Mouse (Mus musculus): Measurements from ENCODE around the gene Mpc2. TPM values are rescaled to one million over a fixed set of nuclear protein-coding genes. Genes with fewer than 3 reads are reported as not detected.

The Mpc2 gene
- total and polyA plus RNA-seq, 3 experiments = 51.3 to 57.0 TPM; not detected in 1

- no peak for DNase-seq (ENCODE audit: low read depth, low spot score)
- TF ChIP-seq POLR2A (IDR thresholded peaks at IDR 0.05; ENCODE audit: control insufficient read depth in 1 of 2, insufficient read depth in 1 of 2, low read depth in 1 of 2, low read length in 2 of 2, poor library complexity in 1 of 2) (no peak), ZMIZ1 (IDR thresholded peaks at IDR 0.05; ENCODE audit: low read depth, low read length) (no peak), NRF1 (IDR thresholded peaks at IDR 0.05; ENCODE audit: insufficient read depth, low read depth, low read length, poor library complexity, severe bottlenecking) (no peak), EP300 (IDR thresholded peaks at IDR 0.05; ENCODE audit: low read depth in 1 of 2, low read length in 2 of 2) (no peak), ZC3H11A (IDR thresholded peaks at IDR 0.05; ENCODE audit: low read depth, low read length) (no peak), CHD2 (IDR thresholded peaks at IDR 0.05; ENCODE audit: low read length) (no peak)
- Histone ChIP-seq H3K4me3 (ENCODE audit: control insufficient read depth in 1 of 2, insufficient read depth in 1 of 2, low read depth in 2 of 2, low read length in 2 of 2) (no peak overlapping the region), H3K79me2 (ENCODE audit: control insufficient read depth, insufficient read depth, low read length, poor library complexity) (no peaks in the 10 kb centered on the region), H3K9me3 (replicated peaks; ENCODE audit: insufficient read depth, low read length) (no peaks in the 10 kb centered on the region), H3K4me1 (ENCODE audit: control insufficient read depth in 1 of 2, insufficient read depth in 2 of 2, low read length in 2 of 2) (no peaks in the 10 kb centered on the region), H3K27me3 (ENCODE audit: control insufficient read depth in 1 of 2, insufficient read depth in 2 of 2, low read length in 2 of 2) (no peaks in the 10 kb centered on the region), H3K9ac (ENCODE audit: control insufficient read depth, low read depth, low read length, poor library complexity, severe bottlenecking) (no peak overlapping the region), H3K27ac (ENCODE audit: control insufficient read depth, low read depth, low read length) (no peak overlapping the region), H3K36me3 (ENCODE audit: control insufficient read depth in 1 of 2, insufficient read depth in 2 of 2, low read length in 2 of 2) (no peaks in the 10 kb centered on the region)
Measured at GRCm38 (mm10) chr1:165506303-165506702, 45.9 kb downstream of the Mpc2 start.

- TF ChIP-seq CHD2 (IDR thresholded peaks at IDR 0.05; ENCODE audit: low read length) (no peak), USF2 (IDR thresholded peaks at IDR 0.05; ENCODE audit: borderline replicate concordance in 1 of 2, insufficient read depth in 1 of 2, low read depth in 1 of 2, low read length in 2 of 2) (no peak), POLR2A (IDR thresholded peaks at IDR 0.05; ENCODE audit: control insufficient read depth in 1 of 2, insufficient read depth in 1 of 2, low read depth in 1 of 2, low read length in 2 of 2, poor library complexity in 1 of 2) (no peak), BHLHE40 (IDR thresholded peaks at IDR 0.05; ENCODE audit: borderline replicate concordance, low read depth, low read length) (no peak), MYB (IDR thresholded peaks at IDR 0.05; ENCODE audit: low read depth, low read length) (no peak), TBP (IDR thresholded peaks at IDR 0.05; ENCODE audit: low read depth, low read length) (no peak), E2F4 (IDR thresholded peaks at IDR 0.05; ENCODE audit: borderline replicate concordance, low read depth, low read length) (no peak), MXI1 (IDR thresholded peaks at IDR 0.05; ENCODE audit: low read depth, low read length) (no peak), RCOR1 (IDR thresholded peaks at IDR 0.05; ENCODE audit: low read depth, low read length) (no peak), TAL1 (IDR thresholded peaks at IDR 0.05; ENCODE audit: low read length) (no peak), POLR2AphosphoS2 (IDR thresholded peaks at IDR 0.05; ENCODE audit: low read length) (no peak), KAT2A (conservative IDR thresholded peaks at IDR 0.05; ENCODE audit: low read depth, low read length) (no peak), MAFK (IDR thresholded peaks at IDR 0.05; ENCODE audit: borderline replicate concordance, low read depth, low read length) (no peak), MEF2A (IDR thresholded peaks at IDR 0.05; ENCODE audit: extremely low read depth, insufficient replicate concordance, low read depth, low read length, poor library complexity, severe bottlenecking) (no peak), HCFC1 (IDR thresholded peaks at IDR 0.05; ENCODE audit: low read depth, low read length) (no peak), NELFE (IDR thresholded peaks at IDR 0.05; ENCODE audit: low read depth, low read length) (no peak), USF1 (IDR thresholded peaks at IDR 0.05; ENCODE audit: low read depth, low read length) (no peak), CHD1 (IDR thresholded peaks at IDR 0.05; ENCODE audit: low read depth, low read length) (no peak)
- Histone ChIP-seq H3K4me1 (ENCODE audit: control insufficient read depth in 1 of 2, insufficient read depth in 2 of 2, low read length in 2 of 2) (no peaks in the 10 kb centered on the region), H3K36me3 (ENCODE audit: control insufficient read depth in 1 of 2, insufficient read depth in 2 of 2, low read length in 2 of 2) (no peaks in the 10 kb centered on the region), H3K79me2 (ENCODE audit: control insufficient read depth, insufficient read depth, low read length, poor library complexity) (no peaks in the 10 kb centered on the region), H3K9me3 (replicated peaks; ENCODE audit: insufficient read depth, low read length) (no peaks in the 10 kb centered on the region), H3K9ac (ENCODE audit: control insufficient read depth, low read depth, low read length, poor library complexity, severe bottlenecking) (no peak overlapping the region), H3K4me3 (ENCODE audit: control insufficient read depth in 1 of 2, insufficient read depth in 1 of 2, low read depth in 2 of 2, low read length in 2 of 2) (no peak overlapping the region), H3K27ac (ENCODE audit: control insufficient read depth, low read depth, low read length) (no peak overlapping the region), H3K27me3 (ENCODE audit: control insufficient read depth in 1 of 2, insufficient read depth in 2 of 2, low read length in 2 of 2) (no peaks in the 10 kb centered on the region)
- no peak for DNase-seq (ENCODE audit: low read depth, low spot score)
Measured at GRCm38 (mm10) chr1:165510161-165510560, 49.7 kb downstream of the Mpc2 start.

All from MEL (cell line).